Mouse (Mus musculus) bone marrow macrophage, adult 2 months (primary cell): ENCODE results near the gene Slx1b.

Source experiments
- CTCF ChIP-seq: IDR thresholded peaks from 2 replicates; pipeline ENCODE4 v1.5.1; 2012; ENCODE audit warnings: low read depth, mild to moderate bottlenecking, low read length, moderate library complexity
- POLR2A ChIP-seq: IDR thresholded peaks from 2 replicates; pipeline ENCODE4 v1.6.1; 2012; ENCODE audit warnings: mild to moderate bottlenecking, low read depth, low read length, borderline replicate concordance

DNA sequence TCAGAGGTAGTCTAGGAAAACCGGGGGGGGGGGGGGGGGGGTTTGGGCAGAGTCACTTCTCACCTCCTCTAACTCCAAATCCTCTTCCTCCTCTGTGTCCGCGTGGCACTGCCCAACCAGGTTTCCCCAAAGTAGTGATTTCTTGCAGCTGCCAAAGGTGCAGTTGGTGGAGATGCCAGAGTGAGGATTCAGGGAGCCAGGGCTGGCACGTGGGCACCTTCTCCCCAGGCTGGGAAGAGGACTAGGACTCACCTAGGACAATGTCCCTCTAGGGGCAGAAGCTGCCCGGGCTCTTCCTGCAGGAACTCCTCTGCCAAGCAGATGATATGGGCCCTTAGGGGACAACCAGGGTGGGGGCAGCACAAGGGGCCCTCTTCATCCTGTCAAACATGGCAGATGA is 3.9 kb downstream of the Slx1b start:
- TF ChIP-seq POLR2A = no peak
- TF ChIP-seq CTCF = no peak
